In the genomic region with DNA sequence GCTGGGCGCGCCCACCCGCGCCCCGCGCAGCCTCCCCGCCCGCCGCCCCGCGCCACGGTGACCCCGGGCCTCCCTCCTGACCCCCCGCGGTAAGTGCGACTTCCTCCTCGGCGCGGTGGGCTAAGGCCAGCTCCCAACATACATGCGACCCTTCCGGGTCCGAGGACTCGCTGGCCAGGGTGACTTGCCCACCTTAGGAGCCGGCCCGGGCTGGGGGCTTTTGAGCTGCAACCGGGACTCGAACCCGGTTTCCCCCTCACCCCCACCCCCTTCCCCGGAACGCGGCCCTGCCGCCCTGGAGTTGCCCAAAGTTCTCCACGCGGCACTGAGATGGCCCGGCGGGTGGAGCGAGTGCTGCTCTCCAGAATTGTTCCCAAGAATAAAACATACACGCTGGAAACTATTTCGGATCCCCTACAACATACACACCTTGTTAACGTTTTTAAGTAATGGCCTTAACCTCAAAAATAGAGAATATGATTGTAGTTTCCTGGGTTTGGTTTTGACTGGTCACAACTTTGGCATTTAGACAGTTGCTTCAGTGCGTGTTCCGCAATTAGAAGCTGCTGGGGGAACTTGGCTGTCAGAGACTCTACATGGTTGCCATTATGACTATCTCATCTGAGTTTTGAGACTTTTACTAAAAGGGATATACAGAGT, we compare ENCODE assay signal across 8 mouse cellular contexts. TPM values are rescaled to one million over a fixed set of nuclear protein-coding genes. Genes with fewer than 3 reads are reported as not detected.
DNase-seq lines count a peak whose midpoint lies in the region; ATAC-seq and TF ChIP-seq lines count a peak whose summit lies in the region.

No protein-coding gene starts in this region.

- peak overlapping the region; percentile 70 for H3K4me3 ChIP-seq in forebrain, postnatal 0 days (ENCODE audit: low read depth, low read length)
- H3K4me3 ChIP-seq in hindbrain, embryonic 12.5 days: peak overlapping the region; percentile 83
- peak overlapping the region; percentile 80 for H3K4me3 ChIP-seq in liver, embryonic 12.5 days
- H3K4me3 ChIP-seq in myocyte: peak overlapping the region; percentile 35

- no peak for TF ChIP-seq CTCF in forebrain, postnatal 0 days (IDR thresholded peaks at IDR 0.05; ENCODE audit: low read depth)

- H3ac ChIP-seq in myocyte (ENCODE audit: control insufficient read depth, insufficient read length): peak overlapping the region; percentile 66

- H3K9ac ChIP-seq in forebrain, postnatal 0 days: peak overlapping the region; percentile 75
- H3K9ac ChIP-seq in hindbrain, embryonic 12.5 days: peak overlapping the region; percentile 85
- H3K9ac ChIP-seq in liver, embryonic 12.5 days: peak overlapping the region; percentile 78

- no peaks in the 10 kb centered on the region for H3K27me3 ChIP-seq in forebrain, postnatal 0 days (ENCODE audit: insufficient read depth, low read length)
- no peaks in the 10 kb centered on the region for H3K27me3 ChIP-seq in hindbrain, embryonic 12.5 days
- H3K27me3 ChIP-seq in liver, embryonic 12.5 days (replicated peaks): no peaks in the 10 kb centered on the region
- H3K27me3 ChIP-seq in myocyte (ENCODE audit: control insufficient read depth, insufficient read depth, insufficient read length): no peaks in the 10 kb centered on the region

- no peaks in the 10 kb centered on the region for H3K79me2 ChIP-seq in myocyte (ENCODE audit: control insufficient read depth, insufficient read depth)

- WGBS in forebrain, postnatal 0 days: 3% methylated on average over 36 of the region's 42 CpGs
- WGBS in hindbrain, embryonic 12.5 days: 3% methylated on average over 35 of the region's 42 CpGs
- WGBS in liver, embryonic 12.5 days (ENCODE audit: insufficient replicate concordance): 2% methylated on average over 24 of the region's 42 CpGs

- DNase-seq in kidney, adult 18-20 months: peak; percentile 50
- DNase-seq in kidney, adult 11 months: no peak
- DNase-seq in adrenal gland, postnatal 25 days: peak; percentile 57
- peak; percentile 28 for DNase-seq in forebrain, postnatal 0 days
- DNase-seq in thymus, postnatal 10 days (ENCODE audit: low spot score in 2 of 2): peak; percentile 8 to 22

- no peaks in the 10 kb centered on the region for H3K36me3 ChIP-seq in forebrain, postnatal 0 days (ENCODE audit: insufficient read depth)
- no peaks in the 10 kb centered on the region for H3K36me3 ChIP-seq in hindbrain, embryonic 12.5 days
- H3K36me3 ChIP-seq in liver, embryonic 12.5 days: no peaks in the 10 kb centered on the region
- no peaks in the 10 kb centered on the region for H3K36me3 ChIP-seq in myocyte (ENCODE audit: control insufficient read depth, insufficient read depth)

- peak overlapping the region; percentile 58 for H3K27ac ChIP-seq in forebrain, postnatal 0 days (ENCODE audit: low read depth, low read length)
- H3K27ac ChIP-seq in hindbrain, embryonic 12.5 days: peak overlapping the region; percentile 70
- H3K27ac ChIP-seq in liver, embryonic 12.5 days: peak overlapping the region; percentile 77

- peak; percentile 26 for ATAC-seq in forebrain, postnatal 0 days
- ATAC-seq in hindbrain, embryonic 12.5 days (ENCODE audit: low FRiP score): peak; percentile 83
- ATAC-seq in liver, embryonic 12.5 days: peak; percentile 8; the same call in 1 of the 2 replicates

- no peaks in the 10 kb centered on the region for H3K9me3 ChIP-seq in forebrain, postnatal 0 days (ENCODE audit: low read length)
- no peaks in the 10 kb centered on the region for H3K9me3 ChIP-seq in hindbrain, embryonic 12.5 days (replicated peaks)
- H3K9me3 ChIP-seq in liver, embryonic 12.5 days (replicated peaks): no peaks in the 10 kb centered on the region

- peak overlapping the region; percentile 82 for H3K4me2 ChIP-seq in forebrain, postnatal 0 days (ENCODE audit: low read depth)
- peak overlapping the region; percentile 82 for H3K4me2 ChIP-seq in hindbrain, embryonic 12.5 days (replicated peaks)
- peak overlapping the region; percentile 92 for H3K4me2 ChIP-seq in liver, embryonic 12.5 days
- peak overlapping the region; percentile 54 for H3K4me2 ChIP-seq in myocyte (ENCODE audit: low read depth)

- H3K4me1 ChIP-seq in forebrain, postnatal 0 days (ENCODE audit: insufficient read depth): no peaks in the 10 kb centered on the region
- peaks cover 6% of the 10 kb centered on the region; the same call in 1 of the 2 replicates for H3K4me1 ChIP-seq in hindbrain, embryonic 12.5 days
- peaks cover 26% of the 10 kb centered on the region for H3K4me1 ChIP-seq in liver, embryonic 12.5 days

- no peak for TF ChIP-seq POLR2A in myocyte (IDR thresholded peaks at IDR 0.05; ENCODE audit: insufficient read length, low read depth)

TF ChIP-seq in myocyte, 11 proteins besides CTCF, POLR2A, EP300 and RAD21:
- TF ChIP-seq USF1 (IDR thresholded peaks at IDR 0.05; ENCODE audit: low read depth): no peak
- TF ChIP-seq MYOG (IDR thresholded peaks at IDR 0.05; ENCODE audit: control insufficient read depth in 1 of 3, insufficient read depth in 1 of 3, insufficient read length in 2 of 3, low read depth in 2 of 3): no peak
- no peak for TF ChIP-seq MYOD1 (IDR thresholded peaks at IDR 0.05; ENCODE audit: control insufficient read depth in 1 of 3, insufficient read length in 2 of 3, low read depth in 2 of 3)
- no peak for TF ChIP-seq SRF (IDR thresholded peaks at IDR 0.05; ENCODE audit: control insufficient read depth, insufficient read length, low read depth)
- TF ChIP-seq POLR2AphosphoS2 (IDR thresholded peaks at IDR 0.05; ENCODE audit: insufficient read length, low read depth): no peak
- TF ChIP-seq REST (IDR thresholded peaks at IDR 0.05; ENCODE audit: insufficient read depth, insufficient read length): no peak
- TF ChIP-seq CEBPB (IDR thresholded peaks at IDR 0.05; ENCODE audit: insufficient read depth, poor library complexity, severe bottlenecking): no peak
- no peak for TF ChIP-seq E2F4 (IDR thresholded peaks at IDR 0.05; ENCODE audit: insufficient read depth)
- no peak for TF ChIP-seq MAX (IDR thresholded peaks at IDR 0.05; ENCODE audit: low read depth)
- TF ChIP-seq TCF12 (IDR thresholded peaks at IDR 0.05; ENCODE audit: insufficient read depth, poor library complexity, severe bottlenecking): no peak
- no peak for TF ChIP-seq TCF3 (IDR thresholded peaks at IDR 0.05; ENCODE audit: insufficient read length, low read depth)

RNA-seq across cellular contexts. Expression of a gene that starts 0.6 kb away (rescaled TPM):
- total RNA-seq in adrenal gland, postnatal 25 days (2021): 51.4 and 65.8 TPM in 2 replicates
- 48.3 and 57.2 TPM in 2 replicates for total RNA-seq in forebrain, postnatal 0 days (2014; rRNA removed)
- 39.4 and 49.6 TPM in 2 replicates for polyA plus RNA-seq in forebrain, postnatal 0 days (2015; fragmentation: Nextera tagmentation; extraction: Ambion mirVana)
- 33.3 and 33.7 TPM in 2 replicates for polyA plus RNA-seq in hindbrain, embryonic 12.5 days (2016; fragmentation: Nextera tagmentation; extraction: Ambion mirVana)
- polyA plus RNA-seq in liver, embryonic 12.5 days (2016; fragmentation: Nextera tagmentation; extraction: Ambion mirVana): 6.9 and 8.0 TPM in 2 replicates
- polyA plus RNA-seq in myocyte (2012; fragmentation: generic; extraction: Trizol): 25.1 TPM

RNA-seq across cellular contexts. Expression of a gene that starts 16.0 kb away (rescaled TPM):
- total RNA-seq in adrenal gland, postnatal 25 days (2021): 0.21 TPM in 1 of 2 replicates, not detected in the other
- total RNA-seq in forebrain, postnatal 0 days (2014; rRNA removed): 0.19 and 0.23 TPM in 2 replicates
- polyA plus RNA-seq in forebrain, postnatal 0 days (2015; fragmentation: Nextera tagmentation; extraction: Ambion mirVana): 0.15 and 0.21 TPM in 2 replicates
- not detected in 2 replicates for polyA plus RNA-seq in hindbrain, embryonic 12.5 days (2016; fragmentation: Nextera tagmentation; extraction: Ambion mirVana)
- 0.39 and 0.41 TPM in 2 replicates for polyA plus RNA-seq in liver, embryonic 12.5 days (2016; fragmentation: Nextera tagmentation; extraction: Ambion mirVana)
- 0.61 TPM for polyA plus RNA-seq in myocyte (2012; fragmentation: generic; extraction: Trizol)

Comparison
In these comparisons a context has a peak if more than half of its experiments do, and no peak if none do; other contexts are left out.
1. ATAC-seq: peak in every context shown above with its lines; median percentile 83 in hindbrain, embryonic 12.5 days; 26 in forebrain, postnatal 0 days; 8 in liver, embryonic 12.5 days.